Mouse (Mus musculus) inflammation-experienced regulatory T-cells, adult 16 weeks (primary cell): ENCODE measurements around the gene Ttbk1. TPM values are rescaled to one million over a fixed set of nuclear protein-coding genes. Genes with fewer than 3 reads are reported as not detected.

ENCODE experiments used
- polyA plus RNA-seq: library from polyadenylated mRNA; unstranded; fragments of 100-300 nt; shearing (Covaris generic); gene quantifications from one replicate; pipeline ENCODE4 v1.2.1, GENCODE M21; 2017

The Ttbk1 gene
- polyA plus RNA-seq, result 0.18 TPM

DNA sequence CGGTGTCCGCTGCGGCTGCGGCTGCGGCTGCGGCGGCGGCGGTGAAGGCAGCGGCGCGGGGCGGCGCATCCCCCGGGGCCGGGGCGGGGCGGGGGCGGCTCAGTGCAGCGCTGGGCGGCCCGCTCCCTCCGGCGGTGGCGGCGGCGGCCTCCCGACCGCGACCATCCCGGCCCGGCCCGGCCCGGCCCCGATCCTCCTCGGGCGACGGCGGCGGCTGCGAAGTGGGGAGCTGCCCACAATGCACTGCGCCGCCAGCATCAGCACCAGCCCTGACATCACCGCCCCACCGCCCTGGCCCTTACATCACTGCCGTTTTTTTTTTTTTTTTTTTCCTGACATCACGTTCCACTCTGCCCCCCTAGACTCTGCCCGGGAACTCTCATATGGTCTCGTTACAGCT is at the start of gene Ttbk1:
Gene Ttbk1, minus strand, starts transcription at position 245 of the 400 bp plus-strand sequence.

DNA sequence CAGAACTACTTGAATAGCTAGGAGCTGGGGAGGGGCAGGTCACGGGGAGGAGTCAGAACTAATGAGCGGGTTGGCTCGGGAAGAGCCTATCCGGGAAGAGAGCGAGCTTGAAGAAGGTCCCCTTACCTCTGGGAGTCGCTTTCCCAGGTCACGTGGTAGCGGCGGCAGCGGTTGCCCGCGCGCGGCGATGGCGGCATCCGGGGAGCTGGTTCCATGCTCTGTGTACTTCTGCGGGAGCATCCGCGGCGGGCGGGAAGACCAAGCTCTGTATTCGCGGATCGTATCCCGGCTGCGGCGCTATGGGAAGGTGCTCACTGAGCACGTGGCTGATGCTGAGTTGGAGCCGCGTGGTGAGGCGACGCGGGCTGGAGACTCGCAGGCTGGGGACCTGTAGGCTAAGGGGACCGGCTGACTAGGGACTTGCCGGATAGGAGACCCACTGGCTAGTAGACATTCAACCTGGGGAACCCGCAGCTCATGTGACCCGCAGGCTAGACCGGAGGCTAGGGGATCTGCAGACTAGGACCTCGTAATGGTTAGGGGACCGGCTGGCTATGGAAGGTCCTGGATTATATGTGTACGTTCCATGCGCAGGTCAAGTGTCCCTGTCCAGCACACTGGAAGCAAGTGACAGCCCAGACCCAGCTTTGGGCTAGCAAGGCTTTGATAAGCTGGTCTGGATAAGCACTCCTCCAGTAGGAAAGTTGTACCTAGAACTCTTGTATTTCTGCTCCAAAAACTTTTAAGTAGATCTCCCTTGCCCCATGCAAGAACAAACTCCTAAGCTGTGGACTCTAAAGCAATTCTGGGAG is 9.4 kb upstream of the Ttbk1 start, which contains the start of gene Dnph1:
Gene Dnph1, plus strand, starts transcription at position 89 of the 812 bp plus-strand sequence.

DNA sequence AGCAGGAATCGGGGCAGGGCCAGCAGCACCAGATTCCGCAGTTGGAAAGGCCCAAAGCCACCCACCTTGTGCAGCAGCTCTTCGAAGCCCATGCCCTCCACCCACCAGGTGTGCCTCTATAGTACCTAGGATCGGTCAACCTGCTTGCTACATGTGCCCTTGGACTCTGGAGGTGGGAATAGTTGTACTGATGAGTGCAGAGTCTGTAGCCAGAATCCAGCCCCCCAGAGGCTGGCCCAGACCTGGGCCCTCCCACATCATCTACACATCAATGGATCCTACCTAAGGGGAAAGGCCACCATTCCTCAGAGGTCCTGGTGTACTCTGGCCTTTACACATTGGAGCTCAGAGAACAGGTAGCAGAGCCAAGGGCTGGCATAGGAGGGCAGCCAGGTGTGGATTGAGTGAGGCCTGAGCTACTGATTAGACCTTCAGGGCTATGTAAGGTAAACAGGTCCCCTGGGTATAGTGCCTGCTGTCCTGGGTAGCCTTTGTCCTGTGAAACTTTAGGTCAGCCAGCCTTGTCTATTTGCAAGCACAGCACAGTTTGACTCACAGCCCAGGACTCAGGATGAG is 49.1 kb downstream of the Ttbk1 start, which contains the start of gene Slc22a7:
Gene Slc22a7, minus strand, starts transcription at position 160 of the 576 bp plus-strand sequence.

GRCm38 (mm10) chr17:46428761-46429414 is 58.6 kb downstream of the Ttbk1 start, which contains the start of gene Crip3:
Gene Crip3 (plus strand): TSS chr17:46428926.

Other genes with a start within 250 kb of the Ttbk1 start
- 71.2 TPM for gene Polr1c, start 239.6 kb downstream of the Ttbk1 start, polyA plus RNA-seq
- gene Yipf3, start 239.6 kb downstream of the Ttbk1 start, polyA plus RNA-seq, result 186 TPM
- 0.20 TPM for gene Lrrc73, start 234.1 kb downstream of the Ttbk1 start, polyA plus RNA-seq
- gene Tjap1, start 204.6 kb downstream of the Ttbk1 start, polyA plus RNA-seq, result 35.1 TPM
- not detected for gene Dlk2, start 190.3 kb downstream of the Ttbk1 start, polyA plus RNA-seq
- 9.5 TPM for gene Abcc10, start 159.3 kb downstream of the Ttbk1 start, polyA plus RNA-seq
- 1.3 TPM for gene Zfp318, start 103.9 kb downstream of the Ttbk1 start, polyA plus RNA-seq
- gene Crip3, start 58.7 kb downstream of the Ttbk1 start, polyA plus RNA-seq, result not detected
- not detected for gene Slc22a7, start 49.2 kb downstream of the Ttbk1 start, polyA plus RNA-seq
- 8.4 TPM for gene Dnph1, start 9.0 kb upstream of the Ttbk1 start, polyA plus RNA-seq
- 13.2 TPM for gene Cul9, start 58.7 kb upstream of the Ttbk1 start, polyA plus RNA-seq
- 3.4 TPM for gene Srf, start 68.5 kb upstream of the Ttbk1 start, polyA plus RNA-seq
- gene Ptk7, start 141.8 kb upstream of the Ttbk1 start, polyA plus RNA-seq, result not detected
- gene Klc4, start 158.3 kb upstream of the Ttbk1 start, polyA plus RNA-seq, result 25.8 TPM
- 70.8 TPM for gene Mrpl2, start 158.6 kb upstream of the Ttbk1 start, polyA plus RNA-seq
- 13.5 TPM for gene Cul7, start 162.7 kb upstream of the Ttbk1 start, polyA plus RNA-seq
- gene Rrp36, start 186.7 kb upstream of the Ttbk1 start, polyA plus RNA-seq, result 68.2 TPM
- gene Mea1, start 191.1 kb upstream of the Ttbk1 start, polyA plus RNA-seq, result 170 TPM
- gene Klhdc3, start 193.2 kb upstream of the Ttbk1 start, polyA plus RNA-seq, result 84.9 TPM
- 66.6 TPM for gene Ppp2r5d, start 217.4 kb upstream of the Ttbk1 start, polyA plus RNA-seq
- gene Pex6, start 223.8 kb upstream of the Ttbk1 start, polyA plus RNA-seq, result 3.0 TPM
- gene Gnmt, start 241.5 kb upstream of the Ttbk1 start, polyA plus RNA-seq, result 0.67 TPM